26 mouse cellular contexts compared by ENCODE assay signal in genomic region chr2:134544321-134545065, GRCm38 (mm10). TPM values are rescaled to one million over a fixed set of nuclear protein-coding genes. Genes with fewer than 3 reads are reported as not detected.
DNase-seq lines count a peak whose midpoint lies in the region; ATAC-seq and TF ChIP-seq lines count a peak whose summit lies in the region.
"Had no signal": no experiment of that assay in that cellular context is flagged by ENCODE, and none has a peak within 500 bp of the region (broad histone marks: within the 10 kb centered on the region; RNA-seq: fewer than 3 reads in every experiment).

No protein-coding gene starts in this region.

- DNase-seq in 416B (ENCODE audit: low read depth) (peak; percentile 95), NIH3T3 (ENCODE audit: low read depth) (peak; percentile 20)
- DNase-seq in urinary bladder, postnatal 36 days (ENCODE audit: low spot score in 2 of 2) = no peak
- DNase-seq in left cerebral cortex, adult 2 months (ENCODE audit: extremely low spot score in 1 of 2, low spot score in 2 of 2) = no peak
- no peak for DNase-seq in right cerebral cortex, postnatal 36 days (ENCODE audit: low spot score in 2 of 2)
- DNase-seq: adrenal gland, postnatal 14 days; B cell, adult 2 months; cerebellum, adult 18-20 months; cerebellum, adult 9-11 months; embryo, embryonic 11 days; gastrocnemius, postnatal 10 days; heart, adult 2 months had no signal

- H3K27ac ChIP-seq in embryonic fibroblast, embryonic 13.5 days (ENCODE audit: insufficient read depth, low read length) = peak overlapping the region; percentile 26
- H3K27ac ChIP-seq in left cerebral cortex, adult 2 months = no peak overlapping the region
- H3K27ac ChIP-seq: embryonic facial prominence, embryonic 15.5 days; heart, adult 2 months; hindbrain, embryonic 15.5 days had no signal

- H3K4me3 ChIP-seq in embryonic fibroblast, embryonic 13.5 days (ENCODE audit: insufficient read depth, low read length) = no peak overlapping the region
- no peak overlapping the region for H3K4me3 ChIP-seq in left cerebral cortex, adult 2 months
- H3K4me3 ChIP-seq: embryonic facial prominence, embryonic 15.5 days; heart, adult 2 months; heart, embryonic 12.5 days; hindbrain, embryonic 15.5 days had no signal

- intact Hi-C loops in left cerebral cortex, adult 2 months (cut with DNase I) = loop anchor here (5.0 to 10.0 kb wide), 3 partner anchors 238 to 1570 kb away; partner anchors contain the start of gene Bmp2

- no peak for TF ChIP-seq CTCF in embryonic fibroblast, embryonic 13.5 days (IDR thresholded peaks at IDR 0.05; ENCODE audit: borderline replicate concordance, insufficient read depth, low read length)
- TF ChIP-seq CTCF in left cerebral cortex, adult 2 months (IDR thresholded peaks at IDR 0.05) = no peak

- TF ChIP-seq POLR2A in embryonic fibroblast, embryonic 13.5 days (IDR thresholded peaks at IDR 0.05; ENCODE audit: low read depth, low read length) = no peak

- peak; percentile 64 for ATAC-seq in megakaryocyte progenitor cell, adult 5-6 weeks (replicated peaks; ENCODE audit: poor library complexity)
- ATAC-seq: activated CD4-positive, CD25-positive, alpha-beta regulatory T cell, adult 4 months; CD4-positive, CD25-positive, alpha-beta regulatory T cell, adult 4 months; forebrain, embryonic 16.5 days; intestine, embryonic 16.5 days had no signal

- peaks cover 6% of the 10 kb centered on the region; the same call in 1 of the 2 replicates for H3K4me1 ChIP-seq in embryonic fibroblast, embryonic 13.5 days (ENCODE audit: control insufficient read depth, insufficient read depth, low read length)
- H3K4me1 ChIP-seq: embryonic facial prominence, embryonic 15.5 days; heart, embryonic 12.5 days; hindbrain, embryonic 15.5 days had no signal

RNA-seq across cellular contexts. Expression of gene Hao1, which starts 9.7 kb away (rescaled TPM):
- polyA plus RNA-seq in embryonic fibroblast, embryonic 13.5 days (2011; ENCODE audit: insufficient read length, low read depth, missing spikeins) = not detected in 2 replicates
- 0.10 and 0.30 TPM in 2 replicates for total RNA-seq in megakaryocyte progenitor cell, adult 5-6 weeks (2015)
- total RNA-seq in megakaryocyte progenitor cell, adult 5-6 weeks (2017) = 0.37 TPM in 1 of 2 replicates, not detected in the other
- not detected for total RNA-seq in left cerebral cortex, adult 2 months (2021)
- total RNA-seq: G1E; heart, adult 2 months; heart, postnatal 25 days had no signal
- polyA plus RNA-seq: CD4-positive, CD25-positive, alpha-beta regulatory T cell, adult 4 months; embryonic facial prominence, embryonic 11.5 days; embryonic facial prominence, embryonic 15.5 days; forebrain, embryonic 16.5 days; G1E; heart, adult 2 months; heart, embryonic 16.5 days; hindbrain, embryonic 11.5 days; intestine, embryonic 16.5 days had no signal

Comparison
In these comparisons a context has a peak if more than half of its experiments do, and no peak if none do; other contexts are left out.
1. DNase-seq: peak in 416B (single experiment) and NIH3T3 (single experiment); none in urinary bladder, postnatal 36 days (0 of 2), left cerebral cortex, adult 2 months (0 of 2) and right cerebral cortex, postnatal 36 days (0 of 2).